8 mouse cellular contexts compared by ENCODE assay signal in the genomic region with DNA sequence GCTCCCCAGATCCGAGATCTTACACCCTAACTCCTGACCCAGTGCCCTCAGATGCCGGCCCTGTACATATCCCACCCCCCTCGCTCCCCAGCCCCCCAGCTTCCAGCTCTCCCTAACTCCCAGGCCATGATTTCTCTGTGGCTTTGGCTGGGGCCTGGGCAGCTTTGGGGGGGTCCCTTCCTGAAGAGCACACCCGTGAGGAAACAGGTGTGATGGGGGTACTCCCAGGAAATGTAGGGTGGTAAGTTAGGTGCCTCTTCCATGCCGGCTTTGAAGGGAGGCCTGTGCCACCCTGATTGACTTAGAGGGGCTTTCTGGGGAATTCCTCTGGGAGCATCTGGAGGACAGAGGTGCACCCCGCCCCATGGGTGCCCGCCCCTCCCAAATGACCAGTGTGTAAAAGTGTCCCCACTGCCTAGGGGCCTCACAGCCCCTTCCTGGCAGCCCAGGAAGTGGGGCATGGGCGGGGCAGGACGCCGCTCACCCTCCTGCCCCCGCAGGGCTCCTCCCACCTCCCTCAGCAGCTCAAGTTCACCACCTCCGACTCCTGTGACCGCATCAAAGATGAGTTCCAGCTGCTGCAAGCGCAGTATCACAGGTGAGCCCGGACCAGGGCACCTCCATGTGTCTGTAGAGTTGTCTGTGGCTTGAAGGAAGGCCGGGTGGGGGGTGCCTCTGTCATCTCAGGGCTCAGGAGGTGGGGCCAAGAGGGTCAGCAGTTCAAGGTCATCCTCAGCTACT. TPM values are rescaled to one million over a fixed set of nuclear protein-coding genes. Genes with fewer than 3 reads are reported as not detected.
DNase-seq lines count a peak whose midpoint lies in the region; ATAC-seq and TF ChIP-seq lines count a peak whose summit lies in the region.

No protein-coding gene starts in this region.

- peak overlapping the region; percentile 90 for H3K27ac ChIP-seq in embryonic facial prominence, embryonic 14.5 days (replicated peaks; ENCODE audit: low read depth, low read length)
- peak overlapping the region; percentile 85; the same call in 1 of the 2 replicates for H3K27ac ChIP-seq in hindbrain, postnatal 0 days
- peak overlapping the region; percentile 15; the same call in 1 of the 2 replicates for H3K27ac ChIP-seq in liver, embryonic 14.5 days

- peak; percentile 97 for DNase-seq in heart, adult 11 months
- no peak for DNase-seq in heart, postnatal 25 days (ENCODE audit: low spot score)
- DNase-seq in embryonic facial prominence, embryonic 14.5 days (ENCODE audit: low spot score), result no peak
- no peak for DNase-seq in hindbrain, postnatal 0 days (ENCODE audit: low spot score)
- no peak for DNase-seq in liver, embryonic 14.5 days (ENCODE audit: low read depth in 3 of 3, low spot score in 3 of 3)
- peak; percentile 47 for DNase-seq in neural tube, embryonic 10.5 days (ENCODE audit: extremely low spot score, low spot score)
- DNase-seq in left cerebral cortex, postnatal 10 days (ENCODE audit: extremely low spot score in 1 of 2, low spot score in 2 of 2), result no peak
- DNase-seq in frontal cortex, postnatal 14 days (ENCODE audit: low spot score in 2 of 2), result no peak

- ATAC-seq in embryonic facial prominence, embryonic 14.5 days (ENCODE audit: low read depth), result no peak
- no peak for ATAC-seq in hindbrain, postnatal 0 days
- peak; percentile 9; the same call in 1 of the 2 replicates for ATAC-seq in liver, embryonic 14.5 days (ENCODE audit: insufficient read depth)

- H3K9me3 ChIP-seq in embryonic facial prominence, embryonic 14.5 days (ENCODE audit: control insufficient read depth, low read length), result no peaks in the 10 kb centered on the region
- no peaks in the 10 kb centered on the region for H3K9me3 ChIP-seq in hindbrain, postnatal 0 days (ENCODE audit: low read length)
- no peaks in the 10 kb centered on the region for H3K9me3 ChIP-seq in liver, embryonic 14.5 days (ENCODE audit: control insufficient read depth, low read length)

- 11% methylated on average over 13 of the region's 16 CpGs for WGBS in embryonic facial prominence, embryonic 14.5 days
- 25% methylated on average over 16 of the region's 16 CpGs for WGBS in hindbrain, postnatal 0 days
- 2% methylated on average over 16 of the region's 16 CpGs for WGBS in liver, embryonic 14.5 days (ENCODE audit: insufficient replicate concordance)

- peaks cover 32% of the 10 kb centered on the region for H3K4me1 ChIP-seq in embryonic facial prominence, embryonic 14.5 days (ENCODE audit: control insufficient read depth, insufficient read depth, low read length)
- peaks cover 14% of the 10 kb centered on the region for H3K4me1 ChIP-seq in hindbrain, postnatal 0 days (ENCODE audit: insufficient read depth, low read length)
- peaks cover 9 to 23% of the 10 kb centered on the region in 2 experiments for H3K4me1 ChIP-seq in liver, embryonic 14.5 days (replicated peaks; ENCODE audit: control insufficient read depth in 2 of 2, insufficient read depth in 2 of 2, low read length in 1 of 2)

- TF ChIP-seq EP300 in liver, embryonic 14.5 days (IDR thresholded peaks at IDR 0.05; ENCODE audit: low read depth), result no peak

- intact Hi-C loops in heart, postnatal 25 days (cut with DNase I), result no loop called here
- intact Hi-C loops in left cerebral cortex, postnatal 10 days (cut with DNase I), result no loop called here

- H3K4me3 ChIP-seq in embryonic facial prominence, embryonic 14.5 days (ENCODE audit: low read depth, low read length), result peak overlapping the region; percentile 82
- H3K4me3 ChIP-seq in hindbrain, postnatal 0 days (ENCODE audit: low read length), result peak overlapping the region; percentile 53
- H3K4me3 ChIP-seq in liver, embryonic 14.5 days (ENCODE audit: insufficient read depth in 1 of 2, low read depth in 2 of 2, low read length in 2 of 2), result peak overlapping the region; percentile 67 to 74

- TF ChIP-seq CTCF in hindbrain, postnatal 0 days (IDR thresholded peaks at IDR 0.05; ENCODE audit: low read depth), result no peak
- no peak for TF ChIP-seq CTCF in liver, embryonic 14.5 days (IDR thresholded peaks at IDR 0.05; ENCODE audit: low read depth)

- H3K9ac ChIP-seq in embryonic facial prominence, embryonic 14.5 days (ENCODE audit: low read depth, low read length), result peak overlapping the region; percentile 96
- peak overlapping the region; percentile 76 for H3K9ac ChIP-seq in hindbrain, postnatal 0 days (replicated peaks; ENCODE audit: low read length)
- peak overlapping the region; percentile 87 for H3K9ac ChIP-seq in liver, embryonic 14.5 days (replicated peaks)

- peak overlapping the region; percentile 85 for H3K4me2 ChIP-seq in embryonic facial prominence, embryonic 14.5 days (ENCODE audit: low read depth, low read length)
- peak overlapping the region; percentile 69 for H3K4me2 ChIP-seq in hindbrain, postnatal 0 days (ENCODE audit: low read depth, low read length)
- H3K4me2 ChIP-seq in liver, embryonic 14.5 days (ENCODE audit: low read depth), result peak overlapping the region; percentile 88

- no peaks in the 10 kb centered on the region for H3K27me3 ChIP-seq in embryonic facial prominence, embryonic 14.5 days (replicated peaks; ENCODE audit: control insufficient read depth, insufficient read depth, low read length)
- H3K27me3 ChIP-seq in hindbrain, postnatal 0 days (ENCODE audit: insufficient read depth, low read length), result no peaks in the 10 kb centered on the region
- H3K27me3 ChIP-seq in liver, embryonic 14.5 days (ENCODE audit: control insufficient read depth, insufficient read depth, low read length), result no peaks in the 10 kb centered on the region

- H3K36me3 ChIP-seq in embryonic facial prominence, embryonic 14.5 days (ENCODE audit: control insufficient read depth, insufficient read depth, low read length), result peaks cover 34% of the 10 kb centered on the region
- H3K36me3 ChIP-seq in hindbrain, postnatal 0 days (ENCODE audit: insufficient read depth, low read length), result peaks cover 8% of the 10 kb centered on the region; the same call in 1 of the 2 replicates
- H3K36me3 ChIP-seq in liver, embryonic 14.5 days (replicated peaks; ENCODE audit: control insufficient read depth, insufficient read depth, low read depth), result peaks cover 10% of the 10 kb centered on the region

RNA-seq across cellular contexts. Expression of a gene that starts 1.6 kb away (rescaled TPM):
- total RNA-seq in heart, postnatal 25 days (2021), result 1,000 to 10,000 TPM; 1,086 to 1,128 TPM
- polyA plus RNA-seq in embryonic facial prominence, embryonic 14.5 days (2014; fragmentation: Nextera tagmentation; extraction: Ambion mirVana), result 387 and 412 TPM in 2 replicates
- total RNA-seq in hindbrain, postnatal 0 days (2014; rRNA removed), result 611 and 635 TPM in 2 replicates
- polyA plus RNA-seq in hindbrain, postnatal 0 days (2015; fragmentation: Nextera tagmentation; extraction: Ambion mirVana), result 803 and 834 TPM in 2 replicates
- 113 and 134 TPM in 2 replicates for polyA plus RNA-seq in liver, embryonic 14.5 days (2012; rRNA removed)
- 139 and 156 TPM in 2 replicates for polyA plus RNA-seq in liver, embryonic 14.5 days (2014; fragmentation: Nextera tagmentation; extraction: Ambion mirVana)
- 100 to 1,000 TPM; 542 to 558 TPM for total RNA-seq in left cerebral cortex, postnatal 10 days (2021)

RNA-seq across cellular contexts. Expression of a gene that starts 13.5 kb away (rescaled TPM):
- 1 to 10 TPM; 8.4 to 9.7 TPM for total RNA-seq in heart, postnatal 25 days (2021)
- 30.2 and 39.4 TPM in 2 replicates for polyA plus RNA-seq in embryonic facial prominence, embryonic 14.5 days (2014; fragmentation: Nextera tagmentation; extraction: Ambion mirVana)
- 28.8 and 41.8 TPM in 2 replicates for total RNA-seq in hindbrain, postnatal 0 days (2014; rRNA removed)
- 43.7 and 45.5 TPM in 2 replicates for polyA plus RNA-seq in hindbrain, postnatal 0 days (2015; fragmentation: Nextera tagmentation; extraction: Ambion mirVana)
- polyA plus RNA-seq in liver, embryonic 14.5 days (2012; rRNA removed), result 5.2 and 6.5 TPM in 2 replicates
- 0.82 and 0.90 TPM in 2 replicates for polyA plus RNA-seq in liver, embryonic 14.5 days (2014; fragmentation: Nextera tagmentation; extraction: Ambion mirVana)
- 10 to 100 TPM; 20.9 to 22.4 TPM for total RNA-seq in left cerebral cortex, postnatal 10 days (2021)

RNA-seq across cellular contexts. Expression of a gene that starts 15.9 kb away (rescaled TPM):
- total RNA-seq in heart, postnatal 25 days (2021), result 10 to 100 TPM; 49.6 to 54.6 TPM
- polyA plus RNA-seq in embryonic facial prominence, embryonic 14.5 days (2014; fragmentation: Nextera tagmentation; extraction: Ambion mirVana), result 87.7 and 88.4 TPM in 2 replicates
- 121 and 139 TPM in 2 replicates for total RNA-seq in hindbrain, postnatal 0 days (2014; rRNA removed)
- 95.6 and 105 TPM in 2 replicates for polyA plus RNA-seq in hindbrain, postnatal 0 days (2015; fragmentation: Nextera tagmentation; extraction: Ambion mirVana)
- 14.8 and 17.0 TPM in 2 replicates for polyA plus RNA-seq in liver, embryonic 14.5 days (2012; rRNA removed)
- polyA plus RNA-seq in liver, embryonic 14.5 days (2014; fragmentation: Nextera tagmentation; extraction: Ambion mirVana), result 17.3 and 17.4 TPM in 2 replicates
- 100 to 1,000 TPM; 111 to 118 TPM for total RNA-seq in left cerebral cortex, postnatal 10 days (2021)

RNA-seq across cellular contexts. Expression of a gene that starts 36.9 kb away (rescaled TPM):
- 1 to 10 TPM in 1 of 2 experiments, under 1 TPM in 1; 0.81 to 1.0 TPM for total RNA-seq in heart, postnatal 25 days (2021)
- polyA plus RNA-seq in embryonic facial prominence, embryonic 14.5 days (2014; fragmentation: Nextera tagmentation; extraction: Ambion mirVana), result 3.1 and 4.5 TPM in 2 replicates
- total RNA-seq in hindbrain, postnatal 0 days (2014; rRNA removed), result 2.5 and 9.8 TPM in 2 replicates
- polyA plus RNA-seq in hindbrain, postnatal 0 days (2015; fragmentation: Nextera tagmentation; extraction: Ambion mirVana), result 1.2 and 1.9 TPM in 2 replicates
- 4.2 and 4.6 TPM in 2 replicates for polyA plus RNA-seq in liver, embryonic 14.5 days (2012; rRNA removed)
- polyA plus RNA-seq in liver, embryonic 14.5 days (2014; fragmentation: Nextera tagmentation; extraction: Ambion mirVana), result 3.2 and 4.7 TPM in 2 replicates
- 1 to 10 TPM; 2.3 to 2.9 TPM for total RNA-seq in left cerebral cortex, postnatal 10 days (2021)

RNA-seq across cellular contexts. Expression of a gene that starts 40.0 kb away (rescaled TPM):
- 1 to 10 TPM; 6.7 to 7.4 TPM for total RNA-seq in heart, postnatal 25 days (2021)
- 17.1 and 17.8 TPM in 2 replicates for polyA plus RNA-seq in embryonic facial prominence, embryonic 14.5 days (2014; fragmentation: Nextera tagmentation; extraction: Ambion mirVana)
- total RNA-seq in hindbrain, postnatal 0 days (2014; rRNA removed), result 5.3 and 5.4 TPM in 2 replicates
- polyA plus RNA-seq in hindbrain, postnatal 0 days (2015; fragmentation: Nextera tagmentation; extraction: Ambion mirVana), result 6.2 and 6.6 TPM in 2 replicates
- polyA plus RNA-seq in liver, embryonic 14.5 days (2012; rRNA removed), result 4.5 and 4.8 TPM in 2 replicates
- 5.6 and 5.8 TPM in 2 replicates for polyA plus RNA-seq in liver, embryonic 14.5 days (2014; fragmentation: Nextera tagmentation; extraction: Ambion mirVana)
- total RNA-seq in left cerebral cortex, postnatal 10 days (2021), result 1 to 10 TPM in 1 of 2 experiments, under 1 TPM in 1; 0.93 to 3.0 TPM

Comparison
In these comparisons a context has a peak if more than half of its experiments do, and no peak if none do; other contexts are left out.
1. DNase-seq: peak in heart, adult 11 months (single experiment) and neural tube, embryonic 10.5 days (single experiment); none in heart, postnatal 25 days (single experiment), embryonic facial prominence, embryonic 14.5 days (single experiment), hindbrain, postnatal 0 days (single experiment), liver, embryonic 14.5 days (0 of 3), left cerebral cortex, postnatal 10 days (0 of 2) and frontal cortex, postnatal 14 days (0 of 2).
2. H3K27ac ChIP-seq: peak in every context shown above with its lines; median percentile 90 in embryonic facial prominence, embryonic 14.5 days; 85 in hindbrain, postnatal 0 days; 15 in liver, embryonic 14.5 days.
3. Peak in every context shown above with its lines, with median percentiles within 50 percentile points of each other: H3K4me2 ChIP-seq, H3K4me3 ChIP-seq and H3K9ac ChIP-seq.